Mouse (Mus musculus) cortical plate, adult 2 months (tissue): ENCODE data around the gene Lamb3.

Source experiments
- CTCF ChIP-seq: fragments of 200-500 bp; IDR thresholded peaks from 2 replicates; pipeline ENCODE4 v1.5.1; 2011; ENCODE audit warnings: mild to moderate bottlenecking, control low read depth, low read length; ENCODE audit not compliant: insufficient read depth; ENCODE audit errors: extremely low read depth
- POLR2A ChIP-seq: fragments of 200-500 bp; IDR thresholded peaks from 2 replicates; pipeline ENCODE4 v1.6.1; 2011; ENCODE audit warnings: mild to moderate bottlenecking, low read length, control low read depth; ENCODE audit not compliant: insufficient read depth; ENCODE audit errors: extremely low read depth

GRCm38 (mm10) chr1:193368055-193368454, 160.6 kb downstream of the Lamb3 start:
- no peak for TF ChIP-seq CTCF
- 0 out of 2 replicates have a peak, but pooled peaks have one; percentile 28 for TF ChIP-seq POLR2A
